Mouse (Mus musculus): ENCODE results near the gene Clptm1l. TPM values are rescaled to one million over a fixed set of nuclear protein-coding genes. Genes with fewer than 3 reads are reported as not detected.

Clptm1l gene
- total RNA-seq, 2 experiments from 2014 or later = 110 to 118 TPM

DNA sequence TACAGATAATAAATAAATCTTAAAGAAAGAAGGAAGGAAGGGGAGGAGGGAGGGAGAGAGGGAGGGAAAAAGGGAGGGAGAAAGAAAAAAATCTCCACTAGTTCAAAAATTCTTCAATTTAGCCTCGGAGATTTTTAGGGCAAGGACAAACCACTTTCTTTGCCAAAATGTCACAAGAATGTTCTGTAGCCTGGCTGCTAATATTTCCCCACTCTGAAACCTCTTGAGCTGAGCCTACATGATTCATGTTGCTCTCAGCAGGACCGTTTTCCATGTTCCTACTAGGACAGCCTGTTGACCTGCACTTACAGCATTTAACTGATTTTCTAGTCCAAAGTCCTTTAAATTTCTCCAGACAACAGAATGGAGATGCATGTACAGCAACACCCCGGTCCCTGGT, 51.2 kb downstream of the Clptm1l start:
- DNase-seq = no peak
- intact Hi-C loops (cut with DNase I) = no loop called here

DNA sequence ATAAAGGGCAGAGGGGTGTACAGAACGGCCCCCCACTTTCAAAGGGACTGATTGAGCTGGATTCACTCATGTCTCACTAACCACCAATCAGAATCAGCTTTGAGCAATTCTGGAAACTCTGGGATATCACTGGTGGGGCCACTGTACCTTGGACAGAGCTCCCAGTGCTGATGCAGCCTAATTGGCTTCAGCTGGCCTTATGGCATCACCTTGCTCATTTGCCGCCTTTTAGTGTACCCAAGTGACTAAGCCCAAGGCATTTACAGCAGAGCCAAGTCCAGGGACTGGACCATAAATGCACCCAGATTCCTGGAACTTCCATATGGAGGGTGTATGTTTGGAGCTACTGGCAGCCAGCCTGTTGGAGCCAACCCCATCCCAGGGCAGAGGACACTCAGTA, 55.1 kb downstream of the Clptm1l start:
- intact Hi-C loops (cut with DNase I) = no loop called here
- DNase-seq = no peak

DNA sequence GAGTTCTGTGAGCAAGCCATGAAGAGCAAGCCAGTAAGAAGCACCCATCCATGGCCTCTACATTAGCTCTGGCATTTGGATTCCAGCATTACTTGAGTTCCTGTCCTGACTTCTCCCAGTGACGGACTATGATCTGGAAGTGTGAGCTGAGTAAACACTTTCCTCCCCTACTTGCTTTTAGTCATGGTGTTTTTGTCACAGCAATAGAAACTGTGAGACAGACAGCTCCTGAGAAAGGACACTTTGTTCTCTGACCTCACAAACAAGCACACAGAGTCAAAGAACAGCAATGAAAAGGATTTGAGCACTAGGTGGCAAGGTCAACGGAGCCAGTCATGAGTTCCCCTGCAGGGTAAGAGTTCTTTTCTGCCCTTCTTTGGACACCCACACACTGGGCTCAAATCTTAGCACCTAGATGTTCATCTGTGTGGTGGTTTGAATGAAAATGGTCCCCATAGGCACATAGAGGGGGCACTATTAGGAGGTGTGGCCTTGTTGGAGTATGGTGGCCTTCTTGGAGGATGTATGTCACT, 56.4 kb downstream of the Clptm1l start:
- intact Hi-C loops (cut with DNase I) = no loop called here
- DNase-seq = no peak

Other genes with a start within 250 kb of the Clptm1l start
- 100 to 1,000 TPM in 1 of 2 experiments, 10 to 100 TPM in 1; 95.5 to 106 TPM for gene Lpcat1, start 136.8 kb upstream of the Clptm1l start, total RNA-seq (2021)
- under 1 TPM; 0.14 to 0.36 TPM for gene Slc6a3, start 67.3 kb upstream of the Clptm1l start, total RNA-seq (2021)
- gene Tert, start 22.9 kb downstream of the Clptm1l start, total RNA-seq (2021) = 10 to 100 TPM; 15.7 to 18.5 TPM
- not detected for gene Slc6a18, start 74.0 kb downstream of the Clptm1l start, total RNA-seq (2021)
- not detected for gene Slc6a19, start 100.9 kb downstream of the Clptm1l start, total RNA-seq (2021)
- 10 to 100 TPM; 12.1 to 12.3 TPM for gene Slc12a7, start 129.1 kb downstream of the Clptm1l start, total RNA-seq (2021)
- gene Nkd2, start 243.6 kb downstream of the Clptm1l start, total RNA-seq (2021) = 10 to 100 TPM; 21.4 TPM

Data from left cerebral cortex, postnatal 4 days (tissue).